In the genomic region with DNA sequence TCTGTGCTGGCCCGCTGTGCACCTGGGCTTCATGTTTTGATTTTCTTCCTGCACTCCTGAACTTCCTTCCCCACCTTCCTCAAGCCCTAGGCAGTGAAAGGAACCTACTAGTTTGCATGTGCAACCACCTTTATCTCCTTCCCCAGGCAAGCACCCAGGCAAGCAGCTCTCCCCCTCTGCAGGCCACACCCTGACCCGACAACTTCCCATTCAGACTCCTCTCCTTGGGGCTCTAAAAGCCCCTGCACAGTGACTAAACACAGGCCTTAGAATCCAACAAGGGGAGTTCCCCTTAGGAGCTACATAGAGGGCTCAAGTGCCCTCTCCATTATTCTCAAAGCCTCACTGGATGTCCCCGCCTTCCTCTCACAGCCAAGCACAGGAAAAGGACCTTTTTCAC, we compare ENCODE assay signal across 8 mouse cellular contexts. TPM values are rescaled to one million over a fixed set of nuclear protein-coding genes. Genes with fewer than 3 reads are reported as not detected.
DNase-seq lines count a peak whose midpoint lies in the region; ATAC-seq and TF ChIP-seq lines count a peak whose summit lies in the region.

No protein-coding gene starts in this region.

- peaks cover 5% of the 10 kb centered on the region for H3K36me3 ChIP-seq in heart, embryonic 12.5 days
- no peaks in the 10 kb centered on the region for H3K36me3 ChIP-seq in forebrain, embryonic 16.5 days (ENCODE audit: control insufficient read depth, insufficient read depth)

- peak overlapping the region; percentile 73 for H3K4me2 ChIP-seq in heart, embryonic 12.5 days
- peak overlapping the region; percentile 64 for H3K4me2 ChIP-seq in forebrain, embryonic 16.5 days (ENCODE audit: low read length)

- H3K9me3 ChIP-seq in heart, embryonic 12.5 days (replicated peaks) = no peaks in the 10 kb centered on the region
- no peaks in the 10 kb centered on the region for H3K9me3 ChIP-seq in forebrain, embryonic 16.5 days (ENCODE audit: control insufficient read depth, low read length)

- no peak for ATAC-seq in heart, embryonic 12.5 days (ENCODE audit: insufficient number of reproducible peaks, low FRiP score)
- ATAC-seq in forebrain, embryonic 16.5 days = no peak

- H3K27me3 ChIP-seq in heart, embryonic 12.5 days (replicated peaks) = no peaks in the 10 kb centered on the region
- no peaks in the 10 kb centered on the region for H3K27me3 ChIP-seq in forebrain, embryonic 16.5 days (replicated peaks; ENCODE audit: control insufficient read depth, insufficient read depth, low read length)

- H3K9ac ChIP-seq in heart, embryonic 12.5 days = peak overlapping the region; percentile 54
- H3K9ac ChIP-seq in forebrain, embryonic 16.5 days (replicated peaks; ENCODE audit: low read depth, low read length) = no peak overlapping the region

- 0 out of 2 replicates have a peak overlapping the region, but pooled peaks have one; percentile 20 for H3K27ac ChIP-seq in heart, embryonic 12.5 days (ENCODE audit: poor library complexity, severe bottlenecking)
- no peak overlapping the region for H3K27ac ChIP-seq in forebrain, embryonic 16.5 days (ENCODE audit: low read length)

- TF ChIP-seq CTCF in lung, adult 2 months (IDR thresholded peaks at IDR 0.05; ENCODE audit: insufficient read depth, low read length) = no peak

- 56% methylated on average over 3 of the region's 3 CpGs for WGBS in heart, embryonic 12.5 days
- WGBS in forebrain, embryonic 16.5 days = 72% methylated on average over 3 of the region's 3 CpGs
- 52% methylated on average over 3 of the region's 3 CpGs for WGBS in lung, adult 2 months

- H3K4me1 ChIP-seq in heart, embryonic 12.5 days (replicated peaks) = peaks cover 52% of the 10 kb centered on the region
- peaks cover 26% of the 10 kb centered on the region for H3K4me1 ChIP-seq in forebrain, embryonic 16.5 days (replicated peaks; ENCODE audit: control insufficient read depth, insufficient read depth, low read length)
- H3K4me1 ChIP-seq in lung, adult 2 months (ENCODE audit: control insufficient read depth, insufficient read depth, low read length) = no peaks in the 10 kb centered on the region

- no peak overlapping the region for H3K4me3 ChIP-seq in heart, embryonic 12.5 days
- H3K4me3 ChIP-seq in forebrain, embryonic 16.5 days (replicated peaks; ENCODE audit: low read length) = peak overlapping the region; percentile 77; the same call in 1 of the 2 replicates
- no peak overlapping the region for H3K4me3 ChIP-seq in lung, adult 2 months (replicated peaks; ENCODE audit: extremely low read depth, low read depth, low read length)

- TF ChIP-seq POLR2A in lung, adult 2 months (IDR thresholded peaks at IDR 0.05; ENCODE audit: borderline replicate concordance, extremely low read depth, low read depth, low read length) = no peak

- DNase-seq in heart, adult 8-10 months (ENCODE audit: low spot score) = no peak
- DNase-seq in lung, adult 2 months = peak; percentile 11
- DNase-seq in spleen, postnatal 10 days (ENCODE audit: low spot score in 2 of 2) = peak; percentile 26 to 64
- no peak for DNase-seq in urinary bladder, postnatal 36 days (ENCODE audit: low spot score in 2 of 2)
- DNase-seq in kidney, adult 8-10 months = no peak
- no peak for DNase-seq in gastrocnemius, adult 8-10 months (ENCODE audit: low spot score in 2 of 2)

RNA-seq across cellular contexts. Expression of a gene that starts 2.8 kb away (rescaled TPM):
- polyA plus RNA-seq in heart, embryonic 12.5 days (2016; fragmentation: Nextera tagmentation; extraction: Ambion mirVana) = 98.0 and 99.4 TPM in 2 replicates
- 10 to 100 TPM; 31.7 to 39.2 (median 35.4) TPM for total RNA-seq in heart, adult 8-10 months (2022)
- 67.0 and 69.0 TPM in 2 replicates for polyA plus RNA-seq in forebrain, embryonic 16.5 days (2015; fragmentation: Nextera tagmentation; extraction: Ambion mirVana)
- 26.2 and 35.3 TPM in 2 replicates for polyA plus RNA-seq in lung, adult 2 months (2012; rRNA removed)
- 10 to 100 TPM; 13.3 to 17.0 (median 15.2) TPM for total RNA-seq in gastrocnemius, adult 8-10 months (2022)

RNA-seq across cellular contexts. Expression of a gene that starts 36.7 kb away (rescaled TPM):
- polyA plus RNA-seq in heart, embryonic 12.5 days (2016; fragmentation: Nextera tagmentation; extraction: Ambion mirVana) = 18.1 and 18.8 TPM in 2 replicates
- total RNA-seq in heart, adult 8-10 months (2022) = 10 to 100 TPM; 19.1 to 20.6 (median 20.1) TPM
- 19.8 and 25.9 TPM in 2 replicates for polyA plus RNA-seq in forebrain, embryonic 16.5 days (2015; fragmentation: Nextera tagmentation; extraction: Ambion mirVana)
- 25.6 and 29.7 TPM in 2 replicates for polyA plus RNA-seq in lung, adult 2 months (2012; rRNA removed)
- 10 to 100 TPM; 11.1 to 11.9 (median 11.6) TPM for total RNA-seq in gastrocnemius, adult 8-10 months (2022)

RNA-seq across cellular contexts. Expression of a gene that starts 48.7 kb away (rescaled TPM):
- polyA plus RNA-seq in heart, embryonic 12.5 days (2016; fragmentation: Nextera tagmentation; extraction: Ambion mirVana) = 73.5 and 75.0 TPM in 2 replicates
- total RNA-seq in heart, adult 8-10 months (2022) = 10 to 100 TPM; 32.5 to 41.6 (median 37.3) TPM
- 63.8 and 65.6 TPM in 2 replicates for polyA plus RNA-seq in forebrain, embryonic 16.5 days (2015; fragmentation: Nextera tagmentation; extraction: Ambion mirVana)
- 17.5 and 21.1 TPM in 2 replicates for polyA plus RNA-seq in lung, adult 2 months (2012; rRNA removed)
- 10 to 100 TPM; 18.3 to 22.9 (median 21.0) TPM for total RNA-seq in gastrocnemius, adult 8-10 months (2022)

RNA-seq across cellular contexts. Expression of a gene that starts 48.8 kb away (rescaled TPM):
- 24.7 and 25.0 TPM in 2 replicates for polyA plus RNA-seq in heart, embryonic 12.5 days (2016; fragmentation: Nextera tagmentation; extraction: Ambion mirVana)
- 10 to 100 TPM; 13.3 to 14.3 (median 13.7) TPM for total RNA-seq in heart, adult 8-10 months (2022)
- 10.9 and 12.1 TPM in 2 replicates for polyA plus RNA-seq in forebrain, embryonic 16.5 days (2015; fragmentation: Nextera tagmentation; extraction: Ambion mirVana)
- 5.1 and 6.0 TPM in 2 replicates for polyA plus RNA-seq in lung, adult 2 months (2012; rRNA removed)
- total RNA-seq in gastrocnemius, adult 8-10 months (2022) = 1 to 10 TPM; 6.4 to 9.3 (median 8.0) TPM

Comparison
In these comparisons a context has a peak if more than half of its experiments do, and no peak if none do; other contexts are left out.
1. DNase-seq: peak in lung, adult 2 months (single experiment) and spleen, postnatal 10 days (2 of 2); none in heart, adult 8-10 months (single experiment), urinary bladder, postnatal 36 days (0 of 2), kidney, adult 8-10 months (0 of 2) and gastrocnemius, adult 8-10 months (0 of 2).